Mouse (Mus musculus): ENCODE measurements at regions not wholly inside any gene's neighbourhood (a gene's known extent, or its start where the extent isn't known, plus 50 kb on each side); places are given as distances from the start of the nearest gene placed in this dataset.

DNA sequence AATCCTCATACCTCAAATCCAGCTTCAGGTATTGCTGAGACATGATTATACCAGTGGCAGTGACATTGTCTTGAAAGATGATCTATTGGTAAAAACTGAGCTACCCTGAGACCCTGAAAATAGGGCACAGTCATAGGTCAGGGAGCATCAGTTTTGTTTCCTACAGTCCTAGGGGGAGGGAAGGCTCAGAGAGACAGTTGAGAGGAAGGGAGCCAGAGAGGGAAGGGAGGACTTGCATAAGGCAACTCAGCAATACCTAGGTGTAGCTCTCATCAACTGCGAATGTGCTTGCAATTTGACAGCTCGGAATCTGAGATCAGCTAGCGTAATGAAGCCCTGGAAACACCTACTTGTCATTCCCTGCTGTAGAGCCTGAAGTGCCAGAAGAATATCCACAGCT is 334.4 kb upstream of the Cxxc4 start:
- TF ChIP-seq MAFK (IDR thresholded peaks at IDR 0.05; ENCODE audit: insufficient read depth, low read depth, low read length) (no peak), HCFC1 (IDR thresholded peaks at IDR 0.05; ENCODE audit: borderline replicate concordance, insufficient read depth, low read length) (no peak), CHD2 (IDR thresholded peaks at IDR 0.05; ENCODE audit: low read depth, low read length) (no peak), ZC3H11A (IDR thresholded peaks at IDR 0.05; ENCODE audit: borderline replicate concordance, low read depth, low read length) (no peak)

Measured in ES-E14 (cell line).